Mouse (Mus musculus) small intestine, adult 2 months (tissue): ENCODE results near the gene Selenoi. TPM values are rescaled to one million over a fixed set of nuclear protein-coding genes. Genes with fewer than 3 reads are reported as not detected.
"Not testable (repeated sequence)": the region's sequence is repeated elsewhere in the genome, so short reads cannot be mapped to it uniquely, and the experiment has no call there.

Source experiments
- H3K27ac ChIP-seq: fragments of 200-500 bp; 2 replicates; pipeline ENCODE4 v1.5.1; 2012; ENCODE audit warnings: low read depth, low read length, control low read depth, inconsistent platforms; ENCODE audit not compliant: insufficient read depth
- H3K27me3 ChIP-seq: fragments of 200-500 bp; 2 replicates; pipeline ENCODE4 v1.6.1; 2012; ENCODE audit warnings: mild to moderate bottlenecking, moderate library complexity, low read length, inconsistent platforms; ENCODE audit not compliant: control insufficient read depth, insufficient read depth
- H3K36me3 ChIP-seq: fragments of 200-500 bp; 2 replicates; pipeline ENCODE4 v1.6.1; 2012; ENCODE audit warnings: mild to moderate bottlenecking, low read length, control low read depth, inconsistent platforms; ENCODE audit not compliant: control insufficient read depth, insufficient read depth
- H3K4me1 ChIP-seq: fragments of 200-500 bp; 2 replicates; pipeline ENCODE4 v1.6.1; 2012; ENCODE audit warnings: low read length, inconsistent platforms, mixed read lengths; ENCODE audit not compliant: control insufficient read depth, insufficient read depth, insufficient read length
- H3K4me3 ChIP-seq: fragments of 200-500 bp; 2 replicates; pipeline ENCODE4 v1.5.1; 2012; ENCODE audit warnings: low read depth, mild to moderate bottlenecking, control low read depth, inconsistent platforms, low read length, moderate library complexity
- CTCF ChIP-seq: fragments of 200-500 bp; IDR thresholded peaks from 2 replicates; pipeline ENCODE4 v1.5.1; 2012; ENCODE audit warnings: low read depth, mild to moderate bottlenecking, control low read depth, inconsistent platforms, low read length, moderate library complexity, mixed read lengths; ENCODE audit not compliant: insufficient replicate concordance, insufficient read length; ENCODE audit errors: extremely low read depth
- POLR2A ChIP-seq: fragments of 200-500 bp; IDR thresholded peaks from 2 replicates; pipeline ENCODE4 v1.6.1; 2012; ENCODE audit warnings: low read depth, mild to moderate bottlenecking, control low read depth, inconsistent platforms, low read length, moderate library complexity
- WGBS: fragments of 180-500 bp; shearing (Covaris S2); methylation state at CpG from one replicate; pipeline ENCODE4 v1.1.7; 2018; 5-methylcytosine and 5-hydroxymethylcytosine counted together
- polyA plus RNA-seq: library from polyadenylated mRNA; depleted of rRNA; stranded (reverse); fragments of >200 nt; gene quantifications from 2 replicates; pipeline ENCODE4 v1.2.3, GENCODE M21; 2012

The Selenoi gene
- polyA plus RNA-seq, 1 experiment = 107 TPM

- Histone ChIP-seq H3K36me3 (no peaks in the 10 kb centered on the region), H3K4me1 (peaks cover under 1% of the 10 kb centered on the region; the same call in 1 of the 2 replicates), H3K4me3 (no peak overlapping the region), H3K27ac (no peak overlapping the region), H3K27me3 (no peaks in the 10 kb centered on the region)
- 81% methylated on average over 10 of the region's 10 CpGs for whole genome bisulfite sequencing
- TF ChIP-seq CTCF (no peak), POLR2A (no peak)
These were observed 29.0 kb upstream of the Selenoi start for GRCm38 (mm10) chr5:30203216-30203885.

GRCm38 (mm10) chr5:30204441-30204840 is 27.9 kb upstream of the Selenoi start:
- Histone ChIP-seq H3K4me3 (no peak overlapping the region), H3K4me1 (no peaks in the 10 kb centered on the region), H3K36me3 (no peaks in the 10 kb centered on the region), H3K27ac (no peak overlapping the region), H3K27me3 (no peaks in the 10 kb centered on the region)
- TF ChIP-seq CTCF (no peak), POLR2A (no peak)
- 48% methylated on average over 1 of the region's 1 CpGs for WGBS

- WGBS = 60% methylated on average over 3 of the region's 3 CpGs
- no peak overlapping the region for H3K4me3 ChIP-seq
- H3K27ac ChIP-seq = no peak overlapping the region
- H3K36me3 ChIP-seq = no peaks in the 10 kb centered on the region
- no peaks in the 10 kb centered on the region for H3K27me3 ChIP-seq
- H3K4me1 ChIP-seq = no peaks in the 10 kb centered on the region
- TF ChIP-seq POLR2A (no peak), CTCF (no peak)
These were observed 27.3 kb upstream of the Selenoi start for GRCm38 (mm10) chr5:30205034-30205433.

GRCm38 (mm10) chr5:30205493-30205892 is 26.9 kb upstream of the Selenoi start, which contains the start of gene Adgrf3:
Gene Adgrf3 (minus strand): TSS chr5:30205722.
- Histone ChIP-seq H3K27me3 (no peaks in the 10 kb centered on the region), H3K4me3 (no peak within 1 kb of the TSS), H3K4me1 (no peaks in the 10 kb centered on the region), H3K27ac (no peak within 1 kb of the TSS), H3K36me3 (no peaks in the 10 kb centered on the region)
- TF ChIP-seq CTCF (no peak), POLR2A (no peak)
- WGBS = 66% methylated on average over 5 of the region's 5 CpGs

GRCm38 (mm10) chr5:30207276-30207675 is 25.1 kb upstream of the Selenoi start:
- Histone ChIP-seq H3K36me3 (no peaks in the 10 kb centered on the region), H3K27me3 (no peaks in the 10 kb centered on the region), H3K4me1 (no peaks in the 10 kb centered on the region), H3K27ac (no peak overlapping the region), H3K4me3 (no peak overlapping the region)
- TF ChIP-seq POLR2A = no peak
- TF ChIP-seq CTCF = peak; percentile 54; the same call in 1 of the 2 replicates
- 62% methylated on average over 6 of the region's 6 CpGs for WGBS

- H3K4me3 ChIP-seq, H3K27ac ChIP-seq, H3K4me1 ChIP-seq, H3K36me3 ChIP-seq, H3K27me3 ChIP-seq: not testable (repeated sequence)
- 86% methylated on average over 5 of the region's 5 CpGs for WGBS
These were observed 21.6 kb upstream of the Selenoi start for GRCm38 (mm10) chr5:30210758-30211157.

GRCm38 (mm10) chr5:30214889-30215288 is 17.5 kb upstream of the Selenoi start:
- Histone ChIP-seq H3K36me3 (no peaks in the 10 kb centered on the region), H3K4me3 (no peak overlapping the region), H3K4me1 (no peaks in the 10 kb centered on the region), H3K27me3 (no peaks in the 10 kb centered on the region), H3K27ac (no peak overlapping the region)
- 7% methylated on average over 4 of the region's 4 CpGs for WGBS
- TF ChIP-seq CTCF (no peak), POLR2A (no peak)
